Mouse (Mus musculus) embryonic facial prominence, embryonic 11.5 days (tissue): Measurements from ENCODE around the gene Tas2r124. TPM values are rescaled to one million over a fixed set of nuclear protein-coding genes. Genes with fewer than 3 reads are reported as not detected.

Source experiments
- polyA plus RNA-seq: library from polyadenylated mRNA; unstranded; fragments of >200 nt; fragmentation: Nextera tagmentation; extraction: Ambion mirVana; gene quantifications from 2 replicates; pipeline ENCODE4 v1.2.1, GENCODE M21; 2014

The Tas2r124 gene
- polyA plus RNA-seq, 1 experiment from 2014 or later, result not detected

Other genes with a start within 250 kb of the Tas2r124 start
- gene Prh1, start 184.9 kb upstream of the Tas2r124 start, polyA plus RNA-seq, result not detected in 2 replicates
- gene Prp2, start 158.8 kb upstream of the Tas2r124 start, polyA plus RNA-seq, result not detected in 2 replicates
- not detected in 2 replicates for gene A630073D07Rik, start 103.2 kb upstream of the Tas2r124 start, polyA plus RNA-seq
- not detected in 2 replicates for gene Tas2r120, start 97.8 kb upstream of the Tas2r124 start, polyA plus RNA-seq
- gene Tas2r121, start 53.7 kb upstream of the Tas2r124 start, polyA plus RNA-seq, result not detected in 2 replicates
- gene Tas2r122, start 42.8 kb upstream of the Tas2r124 start, polyA plus RNA-seq, result not detected in 2 replicates
- not detected in 2 replicates for gene Tas2r115, start 16.7 kb upstream of the Tas2r124 start, polyA plus RNA-seq
- gene Tas2r102, start 7.4 kb downstream of the Tas2r124 start, polyA plus RNA-seq, result not detected in 2 replicates
- gene Tas2r136, start 23.4 kb downstream of the Tas2r124 start, polyA plus RNA-seq, result not detected in 2 replicates
- not detected in 2 replicates for gene Tas2r117, start 48.1 kb downstream of the Tas2r124 start, polyA plus RNA-seq
- not detected in 2 replicates for gene Tas2r123, start 92.4 kb downstream of the Tas2r124 start, polyA plus RNA-seq
- gene Tas2r116, start 100.7 kb downstream of the Tas2r124 start, polyA plus RNA-seq, result not detected in 2 replicates
- gene Tas2r110, start 113.3 kb downstream of the Tas2r124 start, polyA plus RNA-seq, result not detected in 2 replicates
- not detected in 2 replicates for gene Tas2r113, start 138.3 kb downstream of the Tas2r124 start, polyA plus RNA-seq
- not detected in 2 replicates for gene Tas2r125, start 154.9 kb downstream of the Tas2r124 start, polyA plus RNA-seq
- not detected in 2 replicates for gene Tas2r129, start 196.4 kb downstream of the Tas2r124 start, polyA plus RNA-seq
- gene Tas2r131, start 203.2 kb downstream of the Tas2r124 start, polyA plus RNA-seq, result not detected in 2 replicates
- not detected in 2 replicates for gene Tas2r109, start 226.2 kb downstream of the Tas2r124 start, polyA plus RNA-seq